Mouse (Mus musculus): Measurements from ENCODE around the gene Efemp2.

DNA sequence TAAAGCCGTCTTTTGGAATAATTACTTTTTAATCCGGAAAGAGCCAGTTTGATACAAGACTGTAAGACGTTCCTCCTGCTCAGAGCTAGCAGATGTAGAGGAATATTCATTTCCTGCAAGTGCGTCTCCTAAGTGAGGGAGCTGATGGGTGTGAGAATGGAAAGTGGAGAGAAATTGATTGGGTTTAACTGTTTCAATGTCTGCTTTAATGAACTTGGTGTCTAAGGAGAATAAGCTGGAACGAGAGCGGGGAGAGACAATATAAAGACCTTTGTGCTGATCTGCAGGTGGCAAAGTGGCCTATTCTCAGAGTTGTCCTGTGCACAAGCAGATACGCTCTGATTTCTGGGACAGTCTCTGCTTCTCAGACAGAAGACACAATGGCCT, 56.4 kb downstream of the Efemp2 start:
- TF ChIP-seq POLR2A (IDR thresholded peaks at IDR 0.05; ENCODE audit: borderline replicate concordance, low read depth, low read length): no peak
- no peak for TF ChIP-seq CTCF (IDR thresholded peaks at IDR 0.05; ENCODE audit: low read depth, low read length)
